Mouse (Mus musculus) MEL (cell line): ENCODE data around the gene Mdfic. TPM values are rescaled to one million over a fixed set of nuclear protein-coding genes. Genes with fewer than 3 reads are reported as not detected.

Experiments used
- DNase-seq: peaks from one replicate; pipeline ENCODE4 v3.0.0; 2011; ENCODE audit warnings: low read depth, low spot score
- H3K27ac ChIP-seq: 2 replicates; pipeline ENCODE4 v1.5.1; 2012; ENCODE audit warnings: low read depth, mild to moderate bottlenecking, control low read depth, low read length, moderate library complexity; ENCODE audit not compliant: control insufficient read depth
- H3K27me3 ChIP-seq, 2 experiments: fragments of 150-350 bp in 1 of 2; sonication (generic) in 1 of 2; 2 replicates each; pipeline ENCODE4 v1.6.1; 2012; ENCODE audit warnings: low read length in 2 of 2, mild to moderate bottlenecking in 2 of 2, improper control_type of control experiment in 1 of 2, moderate library complexity in 1 of 2; ENCODE audit not compliant: insufficient read depth in 2 of 2, control insufficient read depth in 1 of 2
- H3K36me3 ChIP-seq, 2 experiments: 2 replicates each; pipeline ENCODE4 v1.6.1; 2012 to 2014; ENCODE audit warnings: low read length in 2 of 2, improper control_type of control experiment in 1 of 2, inconsistent platforms in 1 of 2, mild to moderate bottlenecking in 1 of 2; ENCODE audit not compliant: insufficient read depth in 2 of 2, control insufficient read depth in 1 of 2
- H3K4me1 ChIP-seq, 2 experiments: fragments of 150-350 bp in 1 of 2; sonication (generic) in 1 of 2; 2 replicates each; pipeline ENCODE4 v1.6.1; 2012; ENCODE audit warnings: low read length in 2 of 2, improper control_type of control experiment in 1 of 2, mild to moderate bottlenecking in 1 of 2; ENCODE audit not compliant: insufficient read depth in 2 of 2, control insufficient read depth in 1 of 2
- H3K4me3 ChIP-seq, 2 experiments: fragments of 150-350 bp in 1 of 2; sonication (generic) in 1 of 2; 2 replicates each; pipeline ENCODE4 v1.5.1; 2012; ENCODE audit warnings: low read depth in 2 of 2, low read length in 2 of 2, mild to moderate bottlenecking in 2 of 2, moderate library complexity in 2 of 2, control low read depth in 1 of 2, improper control_type of control experiment in 1 of 2; ENCODE audit not compliant: control insufficient read depth in 1 of 2, insufficient read depth in 1 of 2
- H3K79me2 ChIP-seq: 2 replicates; pipeline ENCODE4 v1.6.1; 2012; ENCODE audit warnings: mild to moderate bottlenecking, low read length, moderate library complexity; ENCODE audit not compliant: control insufficient read depth, poor library complexity, insufficient read depth
- H3K9ac ChIP-seq: 2 replicates; pipeline ENCODE4 v1.6.1; 2012; ENCODE audit warnings: low read depth, mild to moderate bottlenecking, control low read depth, low read length, moderate library complexity; ENCODE audit not compliant: control insufficient read depth, poor library complexity, severe bottlenecking
- H3K9me3 ChIP-seq: fragments of 150-350 bp; sonication (generic); replicated peaks from 2 replicates; pipeline ENCODE4 v1.6.1; 2012; ENCODE audit warnings: mild to moderate bottlenecking, low read length, improper control_type of control experiment, moderate library complexity; ENCODE audit not compliant: insufficient read depth
- BHLHE40 ChIP-seq: IDR thresholded peaks from 2 replicates; pipeline ENCODE4 v1.6.1; 2012; ENCODE audit warnings: low read depth, mild to moderate bottlenecking, inconsistent platforms, low read length, improper control_type of control experiment, borderline replicate concordance
- CHD1 ChIP-seq: IDR thresholded peaks from 2 replicates; pipeline ENCODE4 v1.6.1; 2012; ENCODE audit warnings: low read depth, mild to moderate bottlenecking, inconsistent platforms, low read length, improper control_type of control experiment
- CHD2 ChIP-seq: IDR thresholded peaks from 2 replicates; pipeline ENCODE4 v1.6.1; 2011; ENCODE audit warnings: low read length, improper control_type of control experiment
- CTCF ChIP-seq, 3 experiments: IDR thresholded peaks in 2 of 3; conservative IDR thresholded peaks in 1 of 3; 2 replicates each; pipeline ENCODE4 v1.5.1; 2011 to 2012; ENCODE audit warnings: low read length in 3 of 3, low read depth in 2 of 3, mild to moderate bottlenecking in 2 of 3, improper control_type of control experiment in 1 of 3, inconsistent platforms in 1 of 3, mixed read lengths in 1 of 3, moderate library complexity in 1 of 3; ENCODE audit not compliant: control insufficient read depth in 1 of 3, insufficient read depth in 1 of 3, poor library complexity in 1 of 3, severe bottlenecking in 1 of 3
- E2F4 ChIP-seq: IDR thresholded peaks from 2 replicates; pipeline ENCODE4 v1.6.1; 2011; ENCODE audit warnings: low read depth, low read length, improper control_type of control experiment, borderline replicate concordance
- ELF1 ChIP-seq: IDR thresholded peaks from 2 replicates; pipeline ENCODE4 v1.6.1; 2014; ENCODE audit warnings: low read depth, mild to moderate bottlenecking, inconsistent platforms, low read length, improper control_type of control experiment, moderate library complexity
- EP300 ChIP-seq, 2 experiments: IDR thresholded peaks; 2 replicates each; pipeline ENCODE4 v1.6.1; 2011; ENCODE audit warnings: improper control_type of control experiment in 2 of 2, low read length in 2 of 2, low read depth in 1 of 2, mild to moderate bottlenecking in 1 of 2
- JUND ChIP-seq: IDR thresholded peaks from 2 replicates; pipeline ENCODE4 v1.6.1; 2011; ENCODE audit warnings: low read depth, mild to moderate bottlenecking, improper control_type of control experiment, low read length
- MAFK ChIP-seq: IDR thresholded peaks from 2 replicates; pipeline ENCODE4 v1.6.1; 2011; ENCODE audit warnings: low read depth, mild to moderate bottlenecking, low read length, improper control_type of control experiment, borderline replicate concordance
- MAX ChIP-seq: IDR thresholded peaks from 2 replicates; pipeline ENCODE4 v1.6.1; 2011; ENCODE audit warnings: low read length, improper control_type of control experiment
- MAZ ChIP-seq: IDR thresholded peaks from 2 replicates; pipeline ENCODE4 v1.6.1; 2012; ENCODE audit warnings: low read depth, mild to moderate bottlenecking, inconsistent platforms, low read length, improper control_type of control experiment
- MXI1 ChIP-seq: IDR thresholded peaks from 2 replicates; pipeline ENCODE4 v1.6.1; 2011; ENCODE audit warnings: mild to moderate bottlenecking, low read depth, low read length, improper control_type of control experiment
- NELFE ChIP-seq: IDR thresholded peaks from 2 replicates; pipeline ENCODE4 v1.6.1; 2011; ENCODE audit warnings: low read depth, low read length, improper control_type of control experiment
- RCOR1 ChIP-seq: IDR thresholded peaks from 2 replicates; pipeline ENCODE4 v1.6.1; 2012; ENCODE audit warnings: low read depth, mild to moderate bottlenecking, inconsistent platforms, low read length, improper control_type of control experiment
- SIN3A ChIP-seq: IDR thresholded peaks from 2 replicates; pipeline ENCODE4 v1.6.1; 2012; ENCODE audit warnings: low read length, improper control_type of control experiment, inconsistent platforms
- ZMIZ1 ChIP-seq: IDR thresholded peaks from 2 replicates; pipeline ENCODE4 v1.6.1; 2012; ENCODE audit warnings: low read depth, mild to moderate bottlenecking, inconsistent platforms, low read length, improper control_type of control experiment, moderate library complexity
- polyA plus RNA-seq, 2 experiments: library from polyadenylated mRNA; stranded (reverse) in 1 of 2; unstranded in 1 of 2; fragments of >175 nt in 1 of 2; fragments of >200 nt in 1 of 2; gene quantifications; 2 replicates each; pipeline versions ENCODE4 v1.2.1 to v1.2.4; 2012; ENCODE audit warnings: low replicate concordance in 2 of 2, low read depth in 1 of 2; ENCODE audit not compliant: insufficient read length in 2 of 2, insufficient read depth in 1 of 2, missing spikeins in 1 of 2
- total RNA-seq: library from RNA; depleted of rRNA; stranded (reverse); fragments of 300-350 nt; gene quantifications from 2 replicates; pipeline ENCODE4 v1.2.3, GENCODE M21; 2012

Gene Mdfic
- total and polyA plus RNA-seq, 3 experiments, result not detected

- Histone ChIP-seq H3K9ac (no peak overlapping the region), H3K27ac (no peak overlapping the region), H3K4me1 (no peaks in the 10 kb centered on the region), H3K27me3 (no peaks in the 10 kb centered on the region), H3K36me3 (no peaks in the 10 kb centered on the region), H3K4me3 (no peak overlapping the region), H3K79me2 (no peaks in the 10 kb centered on the region), H3K9me3 (no peaks in the 10 kb centered on the region)
- TF ChIP-seq JUND, result no peak
- no peak for DNase-seq
Observed at GRCm38 (mm10) chr6:15742591-15743149, 22.2 kb downstream of the Mdfic start.

- H3K9ac ChIP-seq, result no peak overlapping the region
Observed at GRCm38 (mm10) chr6:15743291-15743792, 22.9 kb downstream of the Mdfic start.

GRCm38 (mm10) chr6:15743793-15744192 lies 23.3 kb downstream of the Mdfic start:
- no peak for DNase-seq
- Histone ChIP-seq H3K27me3 (no peaks in the 10 kb centered on the region), H3K4me3 (no peak overlapping the region), H3K27ac (no peak overlapping the region), H3K36me3 (no peaks in the 10 kb centered on the region), H3K9me3 (no peaks in the 10 kb centered on the region), H3K79me2 (no peaks in the 10 kb centered on the region), H3K4me1 (no peaks in the 10 kb centered on the region), H3K9ac (no peak overlapping the region)
- TF ChIP-seq CTCF (IDR thresholded peaks at IDR 0.05 in 2 of 3, conservative IDR thresholded peaks at IDR 0.05 in 1 of 3; ENCODE audit: control insufficient read depth in 1 of 3, insufficient read depth in 1 of 3, low read depth in 2 of 3, low read length in 3 of 3, poor library complexity in 1 of 3, severe bottlenecking in 1 of 3) (no peak), ZMIZ1 (no peak), RCOR1 (no peak), BHLHE40 (no peak), MAFK (no peak), MAX (no peak), JUND (no peak), ELF1 (no peak)

More at GRCm38 (mm10) chr6:15743291-15743792, 22.9 kb downstream of the Mdfic start:
- Histone ChIP-seq H3K27me3 (no peaks in the 10 kb centered on the region), H3K4me3 (no peak overlapping the region), H3K79me2 (no peaks in the 10 kb centered on the region), H3K27ac (no peak overlapping the region), H3K4me1 (no peaks in the 10 kb centered on the region), H3K9me3 (no peaks in the 10 kb centered on the region), H3K36me3 (no peaks in the 10 kb centered on the region)
- TF ChIP-seq MXI1 (no peak), E2F4 (no peak), MAZ (no peak), CHD1 (no peak), CHD2 (no peak), SIN3A (no peak), EP300 (IDR thresholded peaks at IDR 0.05; ENCODE audit: low read depth in 1 of 2, low read length in 2 of 2) (no peak), BHLHE40 (no peak), NELFE (no peak)
- no peak for DNase-seq
